Mouse (Mus musculus) MEL (cell line): ENCODE data around the gene Zzz3.

Experiments used
- CTCF ChIP-seq, 3 experiments: IDR thresholded peaks in 2 of 3; conservative IDR thresholded peaks in 1 of 3; 2 replicates each; pipeline ENCODE4 v1.5.1; 2011 to 2012; ENCODE audit warnings: low read length in 3 of 3, low read depth in 2 of 3, mild to moderate bottlenecking in 2 of 3, improper control_type of control experiment in 1 of 3, inconsistent platforms in 1 of 3, mixed read lengths in 1 of 3, moderate library complexity in 1 of 3; ENCODE audit not compliant: control insufficient read depth in 1 of 3, insufficient read depth in 1 of 3, poor library complexity in 1 of 3, severe bottlenecking in 1 of 3
- ETS1 ChIP-seq: IDR thresholded peaks from 2 replicates; pipeline ENCODE4 v1.6.1; 2012; ENCODE audit warnings: low read depth, mild to moderate bottlenecking, inconsistent platforms, low read length, improper control_type of control experiment, moderate library complexity
- JUND ChIP-seq: IDR thresholded peaks from 2 replicates; pipeline ENCODE4 v1.6.1; 2011; ENCODE audit warnings: low read depth, mild to moderate bottlenecking, improper control_type of control experiment, low read length
- MAFK ChIP-seq: IDR thresholded peaks from 2 replicates; pipeline ENCODE4 v1.6.1; 2011; ENCODE audit warnings: low read depth, mild to moderate bottlenecking, low read length, improper control_type of control experiment, borderline replicate concordance
- MEF2A ChIP-seq: IDR thresholded peaks from 2 replicates; pipeline ENCODE4 v1.6.1; 2014; ENCODE audit warnings: low read depth, mild to moderate bottlenecking, inconsistent platforms, low read length, improper control_type of control experiment; ENCODE audit not compliant: poor library complexity, insufficient replicate concordance, severe bottlenecking; ENCODE audit errors: extremely low read depth
- NELFE ChIP-seq: IDR thresholded peaks from 2 replicates; pipeline ENCODE4 v1.6.1; 2011; ENCODE audit warnings: low read depth, low read length, improper control_type of control experiment
- POLR2A ChIP-seq, 2 experiments: IDR thresholded peaks; 2 replicates each; pipeline ENCODE4 v1.6.1; 2011 to 2012; ENCODE audit warnings: low read length in 2 of 2, mild to moderate bottlenecking in 2 of 2, control low read depth in 1 of 2, improper control_type of control experiment in 1 of 2, low read depth in 1 of 2, moderate library complexity in 1 of 2; ENCODE audit not compliant: control insufficient read depth in 1 of 2, insufficient read depth in 1 of 2, poor library complexity in 1 of 2
- SIN3A ChIP-seq: IDR thresholded peaks from 2 replicates; pipeline ENCODE4 v1.6.1; 2012; ENCODE audit warnings: low read length, improper control_type of control experiment, inconsistent platforms
- TAL1 ChIP-seq: IDR thresholded peaks from 2 replicates; pipeline ENCODE4 v1.6.1; 2012; ENCODE audit warnings: mild to moderate bottlenecking, inconsistent platforms, low read length, moderate library complexity, mixed read lengths
- TBP ChIP-seq: IDR thresholded peaks from 2 replicates; pipeline ENCODE4 v1.8.0; 2011; ENCODE audit warnings: low read depth, low read length, improper control_type of control experiment
- UBTF ChIP-seq: IDR thresholded peaks from 2 replicates; pipeline ENCODE4 v1.6.1; 2012; ENCODE audit warnings: low read depth, mild to moderate bottlenecking, inconsistent platforms, low read length, improper control_type of control experiment, moderate library complexity, borderline replicate concordance; ENCODE audit not compliant: insufficient read depth
- ZC3H11A ChIP-seq: IDR thresholded peaks from 2 replicates; pipeline ENCODE4 v1.6.1; 2012; ENCODE audit warnings: low read depth, mild to moderate bottlenecking, inconsistent platforms, low read length, improper control_type of control experiment
- ZKSCAN1 ChIP-seq: IDR thresholded peaks from 2 replicates; pipeline ENCODE4 v1.6.1; 2012; ENCODE audit warnings: low read depth, mild to moderate bottlenecking, inconsistent platforms, low read length, improper control_type of control experiment, moderate library complexity

DNA sequence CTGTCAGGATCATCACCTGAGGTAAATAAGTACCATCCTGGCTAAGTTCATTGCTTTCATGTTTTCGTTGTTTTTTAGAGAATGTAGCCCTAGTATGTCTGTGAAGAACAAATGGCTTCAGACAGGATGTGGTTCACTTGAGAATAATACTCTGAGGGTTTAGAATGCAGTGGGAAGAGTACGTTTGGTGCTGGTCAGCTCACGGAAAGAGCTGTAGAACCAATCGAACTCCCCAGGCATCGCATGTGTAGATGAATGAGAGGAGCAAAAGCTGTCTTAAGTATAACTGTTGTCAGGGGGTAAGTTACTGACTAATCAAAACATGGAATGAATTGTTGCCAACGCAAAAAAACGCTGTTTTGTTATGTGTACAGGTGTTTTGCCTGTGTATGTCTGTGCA, 37.4 kb downstream of the Zzz3 start:
- no peak for TF ChIP-seq TAL1
- no peak for TF ChIP-seq UBTF
- no peak for TF ChIP-seq MEF2A
- no peak for TF ChIP-seq SIN3A
- TF ChIP-seq CTCF (IDR thresholded peaks at IDR 0.05 in 2 of 3, conservative IDR thresholded peaks at IDR 0.05 in 1 of 3; ENCODE audit: control insufficient read depth in 1 of 3, insufficient read depth in 1 of 3, low read depth in 2 of 3, low read length in 3 of 3, poor library complexity in 1 of 3, severe bottlenecking in 1 of 3) = no peak
- TF ChIP-seq ZC3H11A = no peak
- no peak for TF ChIP-seq ETS1
- TF ChIP-seq NELFE = no peak
- TF ChIP-seq POLR2A (IDR thresholded peaks at IDR 0.05; ENCODE audit: control insufficient read depth in 1 of 2, insufficient read depth in 1 of 2, low read depth in 1 of 2, low read length in 2 of 2, poor library complexity in 1 of 2) = no peak
- TF ChIP-seq MAFK = no peak
- TF ChIP-seq JUND = no peak
- TF ChIP-seq TBP = no peak
- no peak for TF ChIP-seq ZKSCAN1
